Mouse (Mus musculus) layer of hippocampus, adult 9-11 months (tissue): ENCODE data around the gene Ptpn20.

Experiments used
- DNase-seq: peaks from one replicate; pipeline ENCODE4 v3.0.0; 2022

Ptpn20 gene

GRCm38 (mm10) chr14:33677996-33678395 lies 89.0 kb downstream of the Ptpn20 start:
- no peak for DNase-seq

- no peak for DNase-seq
Measured at GRCm38 (mm10) chr14:33678740-33679139, 89.7 kb downstream of the Ptpn20 start.

- DNase-seq: no peak
Measured at GRCm38 (mm10) chr14:33680621-33681020, 91.6 kb downstream of the Ptpn20 start.

- DNase-seq: no peak
Measured at GRCm38 (mm10) chr14:33682768-33683167, 93.8 kb downstream of the Ptpn20 start.

GRCm38 (mm10) chr14:33683701-33684100 lies 94.7 kb downstream of the Ptpn20 start:
- no peak for DNase-seq

GRCm38 (mm10) chr14:33687444-33688028 lies 98.5 kb downstream of the Ptpn20 start:
- DNase-seq: no peak

GRCm38 (mm10) chr14:33689044-33689443 lies 100.0 kb downstream of the Ptpn20 start:
- peak; percentile 53 for DNase-seq
